Mouse (Mus musculus): Measurements from ENCODE around the gene Cd300ld. TPM values are rescaled to one million over a fixed set of nuclear protein-coding genes. Genes with fewer than 3 reads are reported as not detected.
"Not testable (repeated sequence)": the region's sequence is repeated elsewhere in the genome, so short reads cannot be mapped to it uniquely, and the experiment has no call there.

The Cd300ld gene
- 0.10 and 0.26 TPM in 2 replicates for polyA plus RNA-seq (2015; fragmentation: Nextera tagmentation; extraction: Ambion mirVana)

- WGBS: 69% methylated on average over 4 of the region's 4 CpGs
- H3K4me2 ChIP-seq: no peak within 1 kb of the TSS
- H3K4me3 ChIP-seq (replicated peaks): no peak within 1 kb of the TSS
- H3K4me1 ChIP-seq: no peaks in the 10 kb centered on the region
- no peaks in the 10 kb centered on the region for H3K27me3 ChIP-seq
- no peak within 1 kb of the TSS for H3K27ac ChIP-seq
- H3K9ac ChIP-seq: no peak within 1 kb of the TSS
- H3K36me3 ChIP-seq: no peaks in the 10 kb centered on the region
- ATAC-seq (replicated peaks; ENCODE audit: low FRiP score): no peak
- H3K9me3 ChIP-seq (replicated peaks): no peaks in the 10 kb centered on the region
These were observed at the start of gene Cd300ld for GRCm38 (mm10) chr11:114989793-114990192. Gene Cd300ld (minus strand): TSS chr11:114989922.

GRCm38 (mm10) chr11:115037669-115038068 is 47.9 kb upstream of the Cd300ld start, which contains the start of gene Cd300ld5:
Gene Cd300ld5 (minus strand): TSS chr11:115037769.
- not testable (repeated sequence) for H3K36me3 ChIP-seq; H3K9me3 ChIP-seq (replicated peaks); H3K4me3 ChIP-seq (replicated peaks); H3K4me1 ChIP-seq; H3K4me2 ChIP-seq; H3K9ac ChIP-seq; ATAC-seq (replicated peaks; ENCODE audit: low FRiP score); H3K27me3 ChIP-seq; H3K27ac ChIP-seq
- no CpG with 5 or more reads among the region's 6 CpGs for WGBS

- H3K9me3 ChIP-seq (replicated peaks); ATAC-seq (replicated peaks; ENCODE audit: low FRiP score); H3K9ac ChIP-seq; H3K4me1 ChIP-seq; H3K36me3 ChIP-seq; H3K4me2 ChIP-seq; H3K27ac ChIP-seq; H3K4me3 ChIP-seq (replicated peaks); H3K27me3 ChIP-seq: not testable (repeated sequence)
- no CpG with 5 or more reads among the region's 6 CpGs for WGBS
These were observed 37.2 kb upstream of the Cd300ld start, which contains the start of gene Cd300ld4 for GRCm38 (mm10) chr11:115026912-115027311. Gene Cd300ld4 (minus strand): TSS chr11:115027012.

- not testable (repeated sequence) for H3K4me3 ChIP-seq (replicated peaks); H3K27ac ChIP-seq; H3K9me3 ChIP-seq (replicated peaks); H3K9ac ChIP-seq; H3K27me3 ChIP-seq; H3K36me3 ChIP-seq; ATAC-seq (replicated peaks; ENCODE audit: low FRiP score); H3K4me1 ChIP-seq; H3K4me2 ChIP-seq
- WGBS: no CpG with 5 or more reads among the region's 7 CpGs
These were observed 26.4 kb upstream of the Cd300ld start, which contains the start of gene Cd300ld2 for GRCm38 (mm10) chr11:115016093-115016492. Gene Cd300ld2 (minus strand): TSS chr11:115016193.

GRCm38 (mm10) chr11:115004070-115004469 is 14.3 kb upstream of the Cd300ld start:
- H3K9ac ChIP-seq: no peak overlapping the region
- no peak overlapping the region for H3K4me3 ChIP-seq (replicated peaks)
- H3K4me1 ChIP-seq: no peaks in the 10 kb centered on the region
- no peaks in the 10 kb centered on the region for H3K27me3 ChIP-seq
- no peak for ATAC-seq (replicated peaks; ENCODE audit: low FRiP score)
- H3K27ac ChIP-seq: no peak overlapping the region
- no peaks in the 10 kb centered on the region for H3K9me3 ChIP-seq (replicated peaks)
- H3K4me2 ChIP-seq: no peak overlapping the region
- H3K36me3 ChIP-seq: no peaks in the 10 kb centered on the region
- 85% methylated on average over 5 of the region's 5 CpGs for WGBS

- no peak within 1 kb of the TSS for H3K27ac ChIP-seq
- no peak within 1 kb of the TSS for H3K4me3 ChIP-seq (replicated peaks)
- no peaks in the 10 kb centered on the region for H3K36me3 ChIP-seq
- H3K4me2 ChIP-seq: no peak within 1 kb of the TSS
- H3K4me1 ChIP-seq: no peaks in the 10 kb centered on the region
- 82% methylated on average over 7 of the region's 7 CpGs for WGBS
- no peaks in the 10 kb centered on the region for H3K27me3 ChIP-seq
- no peak for ATAC-seq (replicated peaks; ENCODE audit: low FRiP score)
- no peak within 1 kb of the TSS for H3K9ac ChIP-seq
- H3K9me3 ChIP-seq (replicated peaks): no peaks in the 10 kb centered on the region
These were observed 11.8 kb upstream of the Cd300ld start, which contains the start of gene Cd300c2 for GRCm38 (mm10) chr11:115001474-115002040. Gene Cd300c2 (minus strand): TSS chr11:115001880.

GRCm38 (mm10) chr11:114981866-114982265 is 7.9 kb downstream of the Cd300ld start:
- H3K36me3 ChIP-seq: no peaks in the 10 kb centered on the region
- 83% methylated on average over 4 of the region's 4 CpGs for WGBS
- no peaks in the 10 kb centered on the region for H3K4me1 ChIP-seq
- H3K4me3 ChIP-seq (replicated peaks): no peak overlapping the region
- H3K27ac ChIP-seq: no peak overlapping the region
- H3K27me3 ChIP-seq: no peaks in the 10 kb centered on the region
- no peak for ATAC-seq (replicated peaks; ENCODE audit: low FRiP score)
- H3K9ac ChIP-seq: no peak overlapping the region
- H3K4me2 ChIP-seq: no peak overlapping the region
- peaks cover 21% of the 10 kb centered on the region for H3K9me3 ChIP-seq (replicated peaks)

GRCm38 (mm10) chr11:114972726-114973125 is 17.0 kb downstream of the Cd300ld start:
- Histone ChIP-seq H3K9ac (no peak overlapping the region), H3K4me3 (replicated peaks) (no peak overlapping the region), H3K27me3 (no peaks in the 10 kb centered on the region), H3K4me1 (no peaks in the 10 kb centered on the region), H3K9me3 (replicated peaks) (peaks cover 12% of the 10 kb centered on the region), H3K27ac (no peak overlapping the region), H3K36me3 (no peaks in the 10 kb centered on the region), H3K4me2 (no peak overlapping the region)
- WGBS: 83% methylated on average over 10 of the region's 10 CpGs
- no peak for ATAC-seq (replicated peaks; ENCODE audit: low FRiP score)

GRCm38 (mm10) chr11:114968752-114969207 is 20.9 kb downstream of the Cd300ld start, which contains the start of gene Cd300c:
Gene Cd300c (minus strand): TSS chr11:114969157.
- no peak for ATAC-seq (replicated peaks; ENCODE audit: low FRiP score)
- Histone ChIP-seq H3K9me3 (replicated peaks) (peaks cover 4% of the 10 kb centered on the region), H3K4me1 (no peaks in the 10 kb centered on the region), H3K27ac (no peak within 1 kb of the TSS), H3K36me3 (no peaks in the 10 kb centered on the region), H3K4me3 (replicated peaks) (no peak within 1 kb of the TSS), H3K4me2 (no peak within 1 kb of the TSS), H3K27me3 (no peaks in the 10 kb centered on the region), H3K9ac (no peak within 1 kb of the TSS)
- 70% methylated on average over 9 of the region's 9 CpGs for WGBS

GRCm38 (mm10) chr11:114965182-114965828 is 24.4 kb downstream of the Cd300ld start:
- no peak overlapping the region for H3K27ac ChIP-seq
- no peaks in the 10 kb centered on the region for H3K27me3 ChIP-seq
- 44% methylated on average over 3 of the region's 3 CpGs for WGBS
- no peak overlapping the region for H3K4me3 ChIP-seq (replicated peaks)
- H3K36me3 ChIP-seq: no peaks in the 10 kb centered on the region
- H3K9ac ChIP-seq: no peak overlapping the region
- H3K9me3 ChIP-seq (replicated peaks): no peaks in the 10 kb centered on the region
- no peaks in the 10 kb centered on the region for H3K4me1 ChIP-seq
- H3K4me2 ChIP-seq: no peak overlapping the region
- ATAC-seq (replicated peaks; ENCODE audit: low FRiP score): no peak

- Histone ChIP-seq H3K27me3 (no peaks in the 10 kb centered on the region), H3K4me1 (no peaks in the 10 kb centered on the region), H3K4me3 (replicated peaks) (no peak overlapping the region), H3K9ac (no peak overlapping the region), H3K4me2 (no peak overlapping the region), H3K36me3 (no peaks in the 10 kb centered on the region), H3K27ac (no peak overlapping the region), H3K9me3 (replicated peaks) (no peaks in the 10 kb centered on the region)
- ATAC-seq (replicated peaks; ENCODE audit: low FRiP score): no peak
- 50% methylated on average over 1 of the region's 1 CpGs for WGBS
These were observed 29.4 kb downstream of the Cd300ld start for GRCm38 (mm10) chr11:114960369-114960768.

- Histone ChIP-seq H3K9ac (no peak within 1 kb of the TSS), H3K36me3 (no peaks in the 10 kb centered on the region), H3K4me3 (replicated peaks) (no peak within 1 kb of the TSS), H3K27me3 (no peaks in the 10 kb centered on the region), H3K4me2 (no peak within 1 kb of the TSS), H3K27ac (no peak within 1 kb of the TSS), H3K4me1 (no peaks in the 10 kb centered on the region), H3K9me3 (replicated peaks) (no peaks in the 10 kb centered on the region)
- ATAC-seq (replicated peaks; ENCODE audit: low FRiP score): no peak
- 42% methylated on average over 6 of the region's 6 CpGs for WGBS
These were observed 55.6 kb downstream of the Cd300ld start, which contains the start of gene Cd300lb for GRCm38 (mm10) chr11:114934144-114934543. Gene Cd300lb (minus strand): TSS chr11:114934386.
